Mouse (Mus musculus): ENCODE results near the gene F2rl3.

F2rl3 gene

GRCm38 (mm10) chr8:72761322-72762051 is at the start of gene F2rl3:
TSS of gene F2rl3 (plus strand) at chr8:72761880.
- DNase-seq = no peak

GRCm38 (mm10) chr8:72712569-72712968 is 49.1 kb upstream of the F2rl3 start:
- DNase-seq = no peak

- DNase-seq = no peak
Observed at GRCm38 (mm10) chr8:72716594-72716993, 45.1 kb upstream of the F2rl3 start.

GRCm38 (mm10) chr8:72720541-72720940 is 41.1 kb upstream of the F2rl3 start:
- DNase-seq = no peak

- peak; percentile 91 for DNase-seq
Observed at GRCm38 (mm10) chr8:72722769-72723650, 38.7 kb upstream of the F2rl3 start, which contains the start of gene Sin3b. TSS of gene Sin3b (plus strand) at chr8:72723285.

- DNase-seq = peak; percentile 47
Observed at GRCm38 (mm10) chr8:72723651-72724001, 38.1 kb upstream of the F2rl3 start.

GRCm38 (mm10) chr8:72728636-72729035 is 33.0 kb upstream of the F2rl3 start:
- no peak for DNase-seq

- no peak for DNase-seq
Observed at GRCm38 (mm10) chr8:72735001-72735400, 26.7 kb upstream of the F2rl3 start.

GRCm38 (mm10) chr8:72736868-72737267 is 24.8 kb upstream of the F2rl3 start:
- DNase-seq = no peak

- peak; percentile 46 for DNase-seq
Observed at GRCm38 (mm10) chr8:72746061-72746460, 15.6 kb upstream of the F2rl3 start.

- no peak for DNase-seq
Observed at GRCm38 (mm10) chr8:72749846-72750245, 11.8 kb upstream of the F2rl3 start.

- no peak for DNase-seq
Observed at GRCm38 (mm10) chr8:72750266-72750665, 11.4 kb upstream of the F2rl3 start.

GRCm38 (mm10) chr8:72751126-72751525 is 10.6 kb upstream of the F2rl3 start:
- no peak for DNase-seq

GRCm38 (mm10) chr8:72752289-72752688 is 9.4 kb upstream of the F2rl3 start:
- no peak for DNase-seq

- DNase-seq = no peak
Observed at GRCm38 (mm10) chr8:72753165-72753564, 8.5 kb upstream of the F2rl3 start.

- no peak for DNase-seq
Observed at GRCm38 (mm10) chr8:72753781-72754180, 7.9 kb upstream of the F2rl3 start.

GRCm38 (mm10) chr8:72756031-72756430 is 5.6 kb upstream of the F2rl3 start:
- DNase-seq = no peak

GRCm38 (mm10) chr8:72756771-72757390 is 4.8 kb upstream of the F2rl3 start:
- DNase-seq = no peak

- DNase-seq = no peak
Observed at GRCm38 (mm10) chr8:72757426-72758195, 4.1 kb upstream of the F2rl3 start.

GRCm38 (mm10) chr8:72758310-72758709 is 3.4 kb upstream of the F2rl3 start:
- DNase-seq = no peak

- no peak for DNase-seq
Observed at GRCm38 (mm10) chr8:72760216-72760615, 1.5 kb upstream of the F2rl3 start.

GRCm38 (mm10) chr8:72762306-72762705 is 626 bp downstream of the F2rl3 start:
- no peak for DNase-seq

GRCm38 (mm10) chr8:72765696-72766095 is 4.0 kb downstream of the F2rl3 start:
- no peak for DNase-seq

Measured in right cerebral cortex, postnatal 14 days (tissue).